Comparison of ENCODE assay signal across 11 mouse cellular contexts in the genomic region with DNA sequence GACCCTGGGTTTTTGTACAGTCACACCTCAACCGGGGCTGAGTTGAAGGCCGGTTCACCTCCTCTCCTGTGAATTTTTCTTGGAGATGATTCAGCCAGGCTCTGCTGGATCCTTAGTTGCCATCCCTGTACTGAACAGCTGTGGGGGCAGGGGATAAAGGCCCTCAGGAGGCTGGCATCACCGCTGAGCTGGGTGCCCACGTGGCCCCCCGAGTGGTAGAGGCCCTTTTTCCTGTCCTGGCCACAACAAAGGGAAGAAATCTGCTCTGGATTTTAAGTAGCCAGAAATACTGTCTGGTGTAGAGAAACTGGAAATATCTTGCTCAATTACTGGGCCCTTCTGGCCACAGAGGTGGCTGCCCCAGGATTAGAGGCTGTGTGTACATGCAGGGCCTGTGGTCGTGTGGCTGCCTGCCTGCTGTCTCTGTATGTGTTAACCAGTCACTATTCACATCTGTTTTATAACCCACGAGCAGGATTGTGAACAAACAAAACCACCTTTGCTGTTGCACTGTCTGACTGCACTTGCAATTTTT.
DNase-seq lines count a peak whose midpoint lies in the region; ATAC-seq lines count a peak whose summit lies in the region.
"Had no signal": no experiment of that assay in that cellular context is flagged by ENCODE, and none has a peak within 500 bp of the region (broad histone marks: within the 10 kb centered on the region; RNA-seq: fewer than 3 reads in every experiment).

No protein-coding gene starts in this region.

- peaks cover 66% of the 10 kb centered on the region for H3K4me1 ChIP-seq in kidney, embryonic 15.5 days

- peak overlapping the region; percentile 59 for H3K27ac ChIP-seq in kidney, embryonic 15.5 days

- no peak overlapping the region for H3K9ac ChIP-seq in kidney, embryonic 15.5 days
- H3K9ac ChIP-seq: lung, embryonic 14.5 days; neural tube, embryonic 12.5 days had no signal

- no peaks in the 10 kb centered on the region for H3K36me3 ChIP-seq in kidney, embryonic 15.5 days
- H3K36me3 ChIP-seq: neural tube, embryonic 12.5 days had no signal

- ATAC-seq in kidney, embryonic 15.5 days (replicated peaks; ENCODE audit: low FRiP score) = no peak
- peak; percentile 32 for ATAC-seq in activated CD4-positive, CD25-positive, alpha-beta regulatory T cell, adult 4 months
- ATAC-seq in inflammation-experienced regulatory T-cells, adult 6 months = peak; percentile 55

- no peak overlapping the region for H3K4me3 ChIP-seq in kidney, embryonic 15.5 days (replicated peaks)
- H3K4me3 ChIP-seq: neural tube, embryonic 12.5 days had no signal

- no peaks in the 10 kb centered on the region for H3K9me3 ChIP-seq in kidney, embryonic 15.5 days (replicated peaks)
- H3K9me3 ChIP-seq: neural tube, embryonic 12.5 days had no signal

- DNase-seq in kidney, postnatal 4 days = no peak
- peak; percentile 76 for DNase-seq in 416B (ENCODE audit: low read depth)
- DNase-seq in cerebellum, postnatal 36 days = no peak
- no peak for DNase-seq in gastrocnemius, adult 18-20 months (ENCODE audit: low spot score)
- no peak for DNase-seq in layer of hippocampus, adult 9-11 months
- DNase-seq: kidney, postnatal 14 days had no signal

- H3K27me3 ChIP-seq in kidney, embryonic 15.5 days = no peaks in the 10 kb centered on the region
- H3K27me3 ChIP-seq: neural tube, embryonic 12.5 days had no signal

- 70% methylated on average over 7 of the region's 7 CpGs for WGBS in kidney, embryonic 15.5 days

- no peak overlapping the region for H3K4me2 ChIP-seq in kidney, embryonic 15.5 days
- H3K4me2 ChIP-seq: lung, embryonic 14.5 days; neural tube, embryonic 12.5 days had no signal
